Mouse (Mus musculus) lung, embryonic 14.5 days (tissue): ENCODE measurements around the gene Ing2. TPM values are rescaled to one million over a fixed set of nuclear protein-coding genes. Genes with fewer than 3 reads are reported as not detected.

Experiments
- ATAC-seq: fragments of 200-750 bp; cut with Nextera tagmentation; 2 replicates; pipeline ENCODE4 v1.8.0; 2017; ENCODE audit warnings: mild to moderate bottlenecking, moderate TSS enrichment, moderate library complexity; ENCODE audit not compliant: insufficient read depth
- DNase-seq: peaks from one replicate; pipeline ENCODE4 v3.0.0-alpha.2; 2015
- H3K27ac ChIP-seq: fragments of 300-500 bp; sonication (generic); 2 replicates; pipeline ENCODE4 v1.5.1; 2014; ENCODE audit warnings: low read depth, mild to moderate bottlenecking, moderate library complexity
- H3K27me3 ChIP-seq: fragments of 300-500 bp; sonication (generic); 2 replicates; pipeline ENCODE4 v1.6.1; 2014; ENCODE audit warnings: low read length, control low read depth; ENCODE audit not compliant: insufficient read depth
- H3K36me3 ChIP-seq: fragments of 300-500 bp; sonication (generic); 2 replicates; pipeline ENCODE4 v1.6.1; 2014; ENCODE audit warnings: control low read depth; ENCODE audit not compliant: insufficient read depth
- H3K4me1 ChIP-seq: fragments of 300-500 bp; sonication (generic); 2 replicates; pipeline ENCODE4 v1.6.1; 2014; ENCODE audit warnings: antibody characterized with exemption, control low read depth; ENCODE audit not compliant: insufficient read depth
- H3K4me2 ChIP-seq: fragments of 300-500 bp; sonication (generic); 2 replicates; pipeline ENCODE4 v1.6.1; 2014; ENCODE audit warnings: mild to moderate bottlenecking
- H3K4me3 ChIP-seq: fragments of 300-500 bp; sonication (generic); 2 replicates; pipeline ENCODE4 v1.5.1; 2014; ENCODE audit warnings: low read depth, low read length
- H3K9ac ChIP-seq: fragments of 300-500 bp; sonication (generic); 2 replicates; pipeline ENCODE4 v1.6.1; 2014
- H3K9me3 ChIP-seq: fragments of 300-500 bp; sonication (generic); 2 replicates; pipeline ENCODE4 v1.6.1; 2016; ENCODE audit warnings: low read depth, low read length, control low read depth
- CTCF ChIP-seq: IDR thresholded peaks from 2 replicates; pipeline ENCODE4 v1.5.1; 2016; ENCODE audit warnings: antibody characterized with exemption, low read depth
- WGBS: fragments of 180-500 bp; shearing (Covaris S2); extraction: QIAGEN DNeasy Blood & Tissue Kit; methylation state at CpG from one replicate; pipeline ENCODE4 v1.1.7; 2014; 5-methylcytosine and 5-hydroxymethylcytosine counted together
- polyA plus RNA-seq: library from polyadenylated mRNA; unstranded; fragments of >200 nt; fragmentation: Nextera tagmentation; extraction: Ambion mirVana; gene quantifications from 2 replicates; pipeline ENCODE4 v1.2.1, GENCODE M21; 2014

The Ing2 gene
- polyA plus RNA-seq, 1 experiment from 2014 or later: 14.6 TPM

DNA sequence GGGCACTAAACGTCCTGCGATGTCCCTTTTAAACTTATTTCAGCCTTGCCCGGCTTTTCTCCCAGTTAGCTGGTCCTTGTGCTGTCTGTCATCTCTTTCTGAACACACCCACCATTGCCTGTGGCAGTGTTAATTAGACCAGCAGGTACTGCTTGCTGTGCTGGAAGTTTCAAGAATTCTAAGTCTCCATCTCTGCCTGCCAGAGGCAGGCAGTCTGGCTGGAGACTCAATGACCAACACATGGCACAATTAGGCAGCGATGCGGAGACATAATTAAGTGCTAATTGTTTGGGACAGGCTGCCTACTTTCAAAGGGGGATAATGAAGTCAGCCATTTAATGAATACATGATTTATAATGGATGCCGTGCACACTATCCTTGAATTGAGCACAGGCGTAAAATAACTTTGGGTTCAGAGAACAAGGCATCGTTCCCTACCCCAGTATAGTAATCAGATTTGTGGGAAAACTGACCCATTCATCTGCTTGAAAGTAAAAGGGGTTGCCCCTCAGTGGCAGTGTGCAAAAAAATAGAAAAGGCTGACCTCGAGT lies 32.8 kb downstream of the Ing2 start:
- no peak for DNase-seq
- ATAC-seq: no peak

DNA sequence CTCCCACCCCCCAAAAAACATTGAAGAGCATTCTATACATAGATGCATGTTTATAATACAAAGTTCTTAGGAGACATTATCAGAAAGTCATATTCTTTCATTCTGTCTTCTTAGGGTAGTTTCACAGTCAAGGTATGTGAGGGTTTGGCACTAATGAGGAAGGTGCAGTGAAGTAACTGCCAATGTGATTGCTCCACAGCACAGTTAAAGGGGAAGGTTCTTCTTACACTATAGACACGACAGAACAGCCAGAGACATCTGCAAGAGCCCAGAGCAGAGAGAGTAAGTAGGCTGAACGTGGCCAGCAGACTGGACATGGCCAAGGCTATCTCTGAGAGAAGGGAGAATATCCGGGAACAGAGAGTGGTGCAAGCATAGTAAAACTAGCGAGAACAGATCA lies 38.2 kb downstream of the Ing2 start:
- DNase-seq: no peak
- 65% methylated on average over 4 of the region's 4 CpGs for WGBS

More for the DNA sequence above, 32.8 kb downstream of the Ing2 start:
- Histone ChIP-seq H3K4me1 (no peaks in the 10 kb centered on the region), H3K36me3 (no peaks in the 10 kb centered on the region), H3K4me3 (no peak overlapping the region), H3K4me2 (no peak overlapping the region), H3K9ac (no peak overlapping the region), H3K27ac (no peak overlapping the region), H3K27me3 (no peaks in the 10 kb centered on the region), H3K9me3 (no peaks in the 10 kb centered on the region; the same call in 1 of the 2 replicates)
- WGBS: 86% methylated on average over 9 of the region's 9 CpGs
- TF ChIP-seq CTCF: no peak

GRCm38 (mm10) chr8:47636032-47636431 lies 39.3 kb downstream of the Ing2 start:
- H3K4me2 ChIP-seq: no peak overlapping the region
- H3K4me3 ChIP-seq: no peak overlapping the region
- no peaks in the 10 kb centered on the region for H3K4me1 ChIP-seq
- TF ChIP-seq CTCF: no peak
- H3K36me3 ChIP-seq: no peaks in the 10 kb centered on the region
- no peaks in the 10 kb centered on the region for H3K27me3 ChIP-seq
- no peak for ATAC-seq
- peaks cover 3% of the 10 kb centered on the region; the same call in 1 of the 2 replicates for H3K9me3 ChIP-seq
- whole genome bisulfite sequencing: 80% methylated on average over 3 of the region's 3 CpGs
- DNase-seq: no peak
- H3K9ac ChIP-seq: no peak overlapping the region
- H3K27ac ChIP-seq: no peak overlapping the region

More for the DNA sequence above, 38.2 kb downstream of the Ing2 start:
- Histone ChIP-seq H3K4me1 (no peaks in the 10 kb centered on the region), H3K9ac (no peak overlapping the region), H3K4me2 (no peak overlapping the region), H3K36me3 (no peaks in the 10 kb centered on the region), H3K27ac (no peak overlapping the region), H3K27me3 (no peaks in the 10 kb centered on the region), H3K9me3 (no peaks in the 10 kb centered on the region), H3K4me3 (no peak overlapping the region)
- no peak for ATAC-seq
- no peak for TF ChIP-seq CTCF

GRCm38 (mm10) chr8:47634791-47635341 lies 40.5 kb downstream of the Ing2 start:
- no peak overlapping the region for H3K9ac ChIP-seq
- no peaks in the 10 kb centered on the region for H3K36me3 ChIP-seq
- WGBS: 31% methylated on average over 10 of the region's 10 CpGs
- DNase-seq (no peak), ATAC-seq (no peak)
- H3K4me1 ChIP-seq: no peaks in the 10 kb centered on the region
- peaks cover 3% of the 10 kb centered on the region; the same call in 1 of the 2 replicates for H3K9me3 ChIP-seq
- no peak overlapping the region for H3K4me3 ChIP-seq
- TF ChIP-seq CTCF: no peak
- peak overlapping the region; percentile 44 for H3K4me2 ChIP-seq
- H3K27me3 ChIP-seq: no peaks in the 10 kb centered on the region
- no peak overlapping the region for H3K27ac ChIP-seq

- no peak for TF ChIP-seq CTCF
- no peaks in the 10 kb centered on the region for H3K9me3 ChIP-seq
- no peak for ATAC-seq
Measured at GRCm38 (mm10) chr8:47621144-47621543, 54.2 kb downstream of the Ing2 start.

More at GRCm38 (mm10) chr8:47621144-47621543, 54.2 kb downstream of the Ing2 start:
- no peak overlapping the region for H3K27ac ChIP-seq
- H3K36me3 ChIP-seq: no peaks in the 10 kb centered on the region
- no peak overlapping the region for H3K4me3 ChIP-seq
- no peak overlapping the region for H3K4me2 ChIP-seq
- no peaks in the 10 kb centered on the region for H3K4me1 ChIP-seq
- no peaks in the 10 kb centered on the region for H3K27me3 ChIP-seq
- WGBS: 63% methylated on average over 1 of the region's 1 CpGs
- H3K9ac ChIP-seq: no peak overlapping the region
- DNase-seq: no peak

Other genes starting within 250 kb of the Ing2 start
- gene Stox2, start 229.2 kb downstream of the Ing2 start, polyA plus RNA-seq: 11.7 and 11.9 TPM in 2 replicates
- 28.9 and 31.1 TPM in 2 replicates for gene Trappc11, start 142.1 kb downstream of the Ing2 start, polyA plus RNA-seq
- 45.0 and 46.1 TPM in 2 replicates for gene Rwdd4a, start 141.9 kb downstream of the Ing2 start, polyA plus RNA-seq
- 24.3 and 25.2 TPM in 2 replicates for gene Cdkn2aip, start 38.4 kb upstream of the Ing2 start, polyA plus RNA-seq
- not detected in 2 replicates for gene Cldn24, start 146.6 kb upstream of the Ing2 start, polyA plus RNA-seq
- gene Cldn22, start 148.9 kb upstream of the Ing2 start, polyA plus RNA-seq: not detected in 2 replicates